Mouse (Mus musculus) duodenum, adult 2 months (tissue): ENCODE data around the gene Acads. TPM values are rescaled to one million over a fixed set of nuclear protein-coding genes. Genes with fewer than 3 reads are reported as not detected.

Experiments used
- polyA plus RNA-seq: library from polyadenylated mRNA; depleted of rRNA; stranded (reverse); fragments of >200 nt; gene quantifications from 2 replicates; pipeline ENCODE4 v1.2.3, GENCODE M21; 2012; ENCODE audit warnings: low replicate concordance; rRNA removed

Acads gene
- polyA plus RNA-seq = 108 and 115 TPM in 2 replicates

DNA sequence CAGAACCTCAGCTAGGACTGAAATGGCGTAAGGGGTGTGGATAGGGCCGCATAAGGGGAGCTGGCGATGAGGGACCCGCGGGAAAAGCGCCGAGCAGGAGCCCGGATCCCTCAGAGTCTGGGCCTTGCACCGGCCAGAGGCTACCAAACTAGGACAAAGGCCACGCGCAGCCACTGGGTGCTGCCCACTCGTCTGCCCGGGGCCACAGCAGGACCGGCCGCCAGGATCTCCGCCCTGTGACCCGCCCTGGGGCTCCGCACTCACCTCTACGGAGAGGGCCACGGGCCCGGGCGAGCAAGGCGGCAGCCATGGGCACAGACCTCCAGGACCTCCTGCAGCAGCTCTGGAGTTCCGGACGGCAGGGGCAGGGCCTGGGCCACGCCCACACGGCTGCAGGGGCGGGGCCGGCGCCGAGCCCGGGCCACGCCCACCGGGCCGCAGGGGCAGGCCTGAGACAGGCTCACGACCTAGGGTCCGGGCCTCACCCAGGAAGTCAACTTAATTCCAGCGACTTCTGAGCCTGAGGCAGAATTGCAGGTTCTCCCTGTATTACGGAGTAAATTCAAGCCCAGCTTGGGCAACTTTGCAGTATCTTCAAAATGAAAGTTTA lies at the start of gene Acads:
TSS of gene Acads (minus strand) at position 386 of the 610 bp plus-strand sequence.

DNA sequence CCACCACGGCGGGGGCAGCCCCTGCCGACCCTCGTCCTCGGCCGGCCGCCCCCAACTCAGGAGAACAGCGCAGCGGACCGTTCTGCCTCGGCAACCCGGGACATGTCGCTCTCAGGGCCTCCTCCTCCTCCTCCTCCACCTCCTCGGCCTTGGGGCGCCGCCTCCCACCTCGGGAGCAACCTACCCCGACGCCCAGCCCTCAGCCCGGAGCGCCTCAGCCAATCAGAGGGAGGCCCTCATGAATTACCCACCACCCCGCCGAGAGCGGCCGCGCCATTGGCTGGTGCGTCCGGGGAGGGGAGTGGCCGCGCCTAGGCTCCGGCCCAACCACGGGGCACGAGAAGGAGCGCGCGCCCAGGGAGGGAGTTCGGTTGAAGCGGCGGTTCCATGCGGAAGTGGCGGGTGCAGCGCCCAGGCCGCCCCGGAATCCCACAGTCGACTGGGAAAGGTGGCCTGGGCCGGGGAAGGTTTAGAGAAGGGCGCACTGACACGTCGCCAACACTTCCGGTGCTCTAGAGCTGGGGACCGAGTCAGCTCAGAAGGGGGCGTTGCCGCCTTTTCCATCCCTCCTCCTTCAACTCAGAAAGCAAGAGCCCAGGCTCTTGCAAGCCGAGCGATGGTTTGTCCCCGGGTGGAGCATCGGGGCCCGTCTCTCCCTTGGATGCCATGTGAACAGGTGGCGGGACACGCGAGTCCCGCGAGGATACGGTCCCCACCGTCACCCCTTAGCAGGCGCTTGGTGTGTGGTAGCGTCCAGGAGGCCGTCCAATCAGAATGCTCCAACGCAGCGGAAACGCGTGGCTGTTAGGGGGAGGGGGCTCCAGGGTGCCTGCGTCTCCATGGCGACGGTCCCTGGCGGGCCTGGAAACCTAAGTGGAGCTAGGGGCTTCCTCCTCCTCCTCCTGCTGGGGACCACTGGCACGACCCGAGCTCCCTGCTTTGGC lies 39.2 kb upstream of the Acads start, which contains the start of gene Mlec:
TSS of gene Mlec (minus strand) at position 140 of the 944 bp plus-strand sequence.

DNA sequence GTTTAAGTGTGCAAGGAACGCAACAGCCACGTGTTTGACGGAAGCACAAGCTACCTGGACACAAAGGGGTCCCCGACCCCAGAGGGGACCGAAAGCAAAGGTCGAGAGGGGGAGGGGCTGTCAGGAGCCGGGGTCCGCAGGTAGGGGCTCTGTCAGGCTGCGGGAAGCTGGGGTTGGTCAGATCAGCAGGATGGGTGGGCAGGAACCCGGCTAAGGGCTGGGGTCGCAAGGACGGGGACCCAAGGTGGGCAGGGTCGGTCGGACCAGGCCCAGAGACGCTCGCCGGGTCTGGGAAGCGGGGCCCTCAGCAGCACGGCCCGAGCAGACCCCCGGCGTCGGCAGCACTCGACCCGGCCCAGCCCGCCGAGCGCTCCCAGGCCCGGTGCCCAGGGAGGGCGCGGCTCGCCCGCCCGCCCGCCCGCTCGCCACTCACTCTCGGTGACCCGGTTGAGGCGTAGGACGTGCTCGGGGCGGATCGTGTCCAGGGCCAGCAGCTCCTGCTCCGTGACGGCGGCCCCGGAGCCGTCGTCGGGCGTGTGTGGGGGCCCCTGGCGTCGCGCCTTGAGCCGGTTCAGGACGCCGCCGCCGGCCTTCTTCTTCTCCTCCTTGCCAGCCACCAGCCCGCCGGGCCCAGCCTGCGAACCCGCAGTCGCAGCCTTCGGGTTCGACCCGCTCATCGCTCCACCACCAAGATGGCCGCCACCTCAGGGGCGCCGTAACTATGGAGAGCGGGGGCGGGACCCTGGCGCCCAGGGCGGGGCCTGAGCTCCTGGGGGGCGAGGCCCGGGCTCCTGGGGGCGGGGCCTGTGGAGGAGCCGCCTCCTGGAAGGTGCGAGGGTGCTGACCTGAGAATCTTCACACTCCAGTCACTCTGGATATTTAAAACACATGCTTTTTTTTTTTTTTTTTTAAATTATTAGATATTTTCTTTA lies 15.4 kb upstream of the Acads start, which contains the start of gene Unc119b:
TSS of gene Unc119b (minus strand) at position 742 of the 932 bp plus-strand sequence.

DNA sequence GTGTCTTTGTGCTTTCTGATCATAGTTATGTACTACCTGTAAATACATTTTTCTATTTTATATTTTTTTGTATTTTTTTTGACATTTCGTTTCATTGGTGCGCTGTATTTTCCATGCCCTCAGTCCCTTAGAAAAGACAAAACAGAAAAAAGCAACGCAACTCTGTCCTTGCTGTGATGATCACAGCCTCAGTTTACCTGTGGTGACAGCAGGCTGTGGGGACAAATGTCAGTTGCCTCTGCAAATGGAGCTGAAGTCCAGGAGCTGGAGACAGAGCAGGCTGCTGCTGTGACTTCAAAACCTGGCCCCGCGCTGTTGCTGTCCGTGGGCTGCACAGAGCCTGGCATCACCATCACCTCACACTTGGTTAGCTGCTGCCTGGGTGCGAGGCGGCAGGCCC lies 21.0 kb downstream of the Acads start, which contains the start of gene Gm10401:
TSS of gene Gm10401 (minus strand) at position 101 of the 400 bp plus-strand sequence.

Other genes starting within 250 kb of the Acads start
- 7.4 and 29.4 TPM in 2 replicates for gene Oasl2, start 222.4 kb downstream of the Acads start, polyA plus RNA-seq
- 61.4 and 170 TPM in 2 replicates for gene Oasl1, start 196.1 kb downstream of the Acads start, polyA plus RNA-seq
- 8.0 and 12.2 TPM in 2 replicates for gene 2210016L21Rik, start 177.2 kb downstream of the Acads start, polyA plus RNA-seq
- gene Hnf1a, start 148.3 kb downstream of the Acads start, polyA plus RNA-seq = 27.0 and 31.0 TPM in 2 replicates
- 55.0 and 82.5 TPM in 2 replicates for gene Sppl3, start 108.2 kb downstream of the Acads start, polyA plus RNA-seq
- gene Gm10401, start 21.1 kb downstream of the Acads start, polyA plus RNA-seq = not detected in 2 replicates
- 22.9 and 24.4 TPM in 2 replicates for gene Unc119b, start 15.6 kb upstream of the Acads start, polyA plus RNA-seq
- gene Mlec, start 38.8 kb upstream of the Acads start, polyA plus RNA-seq = 79.9 and 88.7 TPM in 2 replicates
- gene Cabp1, start 75.0 kb upstream of the Acads start, polyA plus RNA-seq = 1.3 and 1.8 TPM in 2 replicates
- 88.3 and 126 TPM in 2 replicates for gene Pop5, start 116.5 kb upstream of the Acads start, polyA plus RNA-seq
- 116 and 207 TPM in 2 replicates for gene Rnf10, start 153.6 kb upstream of the Acads start, polyA plus RNA-seq
- 5.3 and 8.8 TPM in 2 replicates for gene Coq5, start 160.3 kb upstream of the Acads start, polyA plus RNA-seq
- gene Dynll1, start 181.7 kb upstream of the Acads start, polyA plus RNA-seq = 36.5 and 44.0 TPM in 2 replicates
- 13.2 and 25.7 TPM in 2 replicates for gene Srsf9, start 207.8 kb upstream of the Acads start, polyA plus RNA-seq
- 3.6 and 4.6 TPM in 2 replicates for gene Gatc, start 221.8 kb upstream of the Acads start, polyA plus RNA-seq
- 4.4 and 5.8 TPM in 2 replicates for gene Triap1, start 221.9 kb upstream of the Acads start, polyA plus RNA-seq
- 4,451 and 10,335 TPM in 2 replicates for gene Cox6a1, start 229.6 kb upstream of the Acads start, polyA plus RNA-seq